Mouse (Mus musculus) CH12.LX (cell line): ENCODE results near the gene Cd3d. TPM values are rescaled to one million over a fixed set of nuclear protein-coding genes. Genes with fewer than 3 reads are reported as not detected.

Experiments
- DNase-seq: peaks from one replicate; pipeline ENCODE4 v3.0.0-alpha.2; 2013; ENCODE audit errors: extremely low read depth
- H3K27ac ChIP-seq: 2 replicates; pipeline ENCODE4 v1.5.1; 2012; ENCODE audit warnings: low read depth, mild to moderate bottlenecking, control low read depth, moderate library complexity; ENCODE audit not compliant: insufficient read depth
- H3K27me3 ChIP-seq: replicated peaks from 2 replicates; pipeline ENCODE3; 2012; ENCODE audit warnings: inconsistent platforms
- H3K36me3 ChIP-seq, 2 experiments: replicated peaks in 1 of 2; 2 replicates each; pipeline versions ENCODE3 to v1.6.1; 2012; ENCODE audit warnings: inconsistent platforms in 1 of 2, low read length in 1 of 2, mild to moderate bottlenecking in 1 of 2, mixed read lengths in 1 of 2, moderate library complexity in 1 of 2; ENCODE audit not compliant: control insufficient read depth in 1 of 2, insufficient read depth in 1 of 2
- H3K4me1 ChIP-seq, 2 experiments: 2 replicates each; pipeline ENCODE4 v1.6.1; 2012; ENCODE audit warnings: inconsistent platforms in 1 of 2, moderate library complexity in 1 of 2; ENCODE audit not compliant: insufficient read depth in 2 of 2, control insufficient read depth in 1 of 2
- H3K4me2 ChIP-seq: 2 replicates; pipeline ENCODE4 v1.6.1; 2012; ENCODE audit warnings: low read depth, mild to moderate bottlenecking, control low read depth; ENCODE audit not compliant: poor library complexity, insufficient read depth, severe bottlenecking
- H3K4me3 ChIP-seq, 3 experiments: fragments of 150-350 bp in 1 of 3; sonication (generic) in 1 of 3; replicated peaks in 1 of 3; 2 replicates each; pipeline versions ENCODE3 to v1.5.1; 2011 to 2012; ENCODE audit warnings: low read depth in 2 of 3, low read length in 2 of 3, mild to moderate bottlenecking in 2 of 3, moderate library complexity in 2 of 3, control low read depth in 1 of 3, improper control_type of control experiment in 1 of 3, inconsistent platforms in 1 of 3, mixed read lengths in 1 of 3; ENCODE audit not compliant: poor library complexity in 1 of 3
- H3K79me2 ChIP-seq: replicated peaks from 2 replicates; pipeline ENCODE4 v1.6.1; 2012; ENCODE audit warnings: mild to moderate bottlenecking, moderate library complexity; ENCODE audit not compliant: control insufficient read depth, poor library complexity, insufficient read depth, severe bottlenecking; ENCODE audit errors: extremely low read depth
- H3K9ac ChIP-seq: 2 replicates; pipeline ENCODE4 v1.6.1; 2012; ENCODE audit warnings: low read depth, mild to moderate bottlenecking, control low read depth, moderate library complexity; ENCODE audit not compliant: insufficient read depth
- H3K9me3 ChIP-seq: replicated peaks from 2 replicates; pipeline ENCODE3; 2012; ENCODE audit warnings: low read length, inconsistent platforms, mixed read lengths
- CHD1 ChIP-seq: IDR thresholded peaks from 2 replicates; pipeline ENCODE4 v1.6.1; 2012; ENCODE audit warnings: low read depth, low read length, improper control_type of control experiment, inconsistent platforms
- CHD2 ChIP-seq: IDR thresholded peaks from 2 replicates; pipeline ENCODE4 v1.6.1; 2011; ENCODE audit warnings: low read length, improper control_type of control experiment
- E2F4 ChIP-seq: IDR thresholded peaks from 2 replicates; pipeline ENCODE4 v1.6.1; 2011; ENCODE audit warnings: low read depth, low read length, improper control_type of control experiment; ENCODE audit not compliant: insufficient replicate concordance
- ELF1 ChIP-seq: IDR thresholded peaks from 2 replicates; pipeline ENCODE4 v1.6.1; 2014; ENCODE audit warnings: low read depth, mild to moderate bottlenecking, inconsistent platforms, low read length, improper control_type of control experiment
- EP300 ChIP-seq: IDR thresholded peaks from 2 replicates; pipeline ENCODE4 v1.6.1; 2011; ENCODE audit warnings: low read length, improper control_type of control experiment
- GABPA ChIP-seq: IDR thresholded peaks from 2 replicates; pipeline ENCODE4 v1.6.1; 2012; ENCODE audit warnings: low read depth, low read length, improper control_type of control experiment, inconsistent platforms; ENCODE audit not compliant: insufficient replicate concordance
- IRF4 ChIP-seq: IDR thresholded peaks from 2 replicates; pipeline ENCODE4 v1.6.1; 2014; ENCODE audit warnings: low read depth, mild to moderate bottlenecking, inconsistent platforms, low read length, improper control_type of control experiment
- JUND ChIP-seq: conservative IDR thresholded peaks from 2 replicates; pipeline ENCODE4 v1.6.1; 2011; ENCODE audit warnings: low read depth, low read length, improper control_type of control experiment
- KAT2A ChIP-seq: IDR thresholded peaks from 2 replicates; pipeline ENCODE4 v1.6.1; 2012; ENCODE audit warnings: low read length, improper control_type of control experiment, inconsistent platforms; ENCODE audit not compliant: insufficient replicate concordance
- MAX ChIP-seq: IDR thresholded peaks from 2 replicates; pipeline ENCODE4 v1.6.1; 2011; ENCODE audit warnings: low read length, improper control_type of control experiment
- MEF2A ChIP-seq: IDR thresholded peaks from 2 replicates; pipeline ENCODE4 v1.6.1; 2014; ENCODE audit warnings: low read depth, mild to moderate bottlenecking, inconsistent platforms, low read length, improper control_type of control experiment, borderline replicate concordance
- MYC ChIP-seq: IDR thresholded peaks from 2 replicates; pipeline ENCODE4 v1.6.1; 2011; ENCODE audit warnings: low read depth, mild to moderate bottlenecking, improper control_type of control experiment, low read length
- PAX5 ChIP-seq: IDR thresholded peaks from 2 replicates; pipeline ENCODE4 v1.6.1; 2012; ENCODE audit warnings: low read length, inconsistent platforms, mixed read lengths
- POLR2AphosphoS2 ChIP-seq: IDR thresholded peaks from 2 replicates; pipeline ENCODE4 v1.6.1; 2011; ENCODE audit warnings: low read depth, low read length, improper control_type of control experiment
- RAD21 ChIP-seq: IDR thresholded peaks from 2 replicates; pipeline ENCODE4 v1.6.1; 2011; ENCODE audit warnings: low read depth, mild to moderate bottlenecking, low read length, improper control_type of control experiment, moderate library complexity
- SIN3A ChIP-seq: IDR thresholded peaks from 2 replicates; pipeline ENCODE4 v1.6.1; 2012; ENCODE audit warnings: low read length, improper control_type of control experiment, inconsistent platforms
- TBP ChIP-seq: conservative IDR thresholded peaks from 2 replicates; pipeline ENCODE4 v1.6.1; 2011; ENCODE audit warnings: low read depth, low read length, improper control_type of control experiment
- TCF12 ChIP-seq: IDR thresholded peaks from 2 replicates; pipeline ENCODE4 v1.6.1; 2014; ENCODE audit warnings: low read depth, mild to moderate bottlenecking, inconsistent platforms, low read length, improper control_type of control experiment
- UBTF ChIP-seq: IDR thresholded peaks from 2 replicates; pipeline ENCODE4 v1.6.1; 2012; ENCODE audit warnings: low read depth, mild to moderate bottlenecking, inconsistent platforms, low read length, improper control_type of control experiment, moderate library complexity
- ZC3H11A ChIP-seq: IDR thresholded peaks from 2 replicates; pipeline ENCODE4 v1.6.1; 2012; ENCODE audit warnings: low read depth, mild to moderate bottlenecking, inconsistent platforms, low read length, improper control_type of control experiment
- ZKSCAN1 ChIP-seq: IDR thresholded peaks from 2 replicates; pipeline ENCODE4 v1.6.1; 2012; ENCODE audit warnings: low read depth, inconsistent platforms, low read length, improper control_type of control experiment, borderline replicate concordance
- ZMIZ1 ChIP-seq: IDR thresholded peaks from 2 replicates; pipeline ENCODE4 v1.6.1; 2012; ENCODE audit warnings: low read depth, mild to moderate bottlenecking, inconsistent platforms, low read length, improper control_type of control experiment
- ZNF384 ChIP-seq: IDR thresholded peaks from 2 replicates; pipeline ENCODE4 v1.6.1; 2012; ENCODE audit warnings: low read depth, low read length, improper control_type of control experiment, inconsistent platforms
- dilution Hi-C: fragments of 300-500 bp; cut with MboI; formaldehyde crosslinking; loops from 2 replicates; pipeline ENCODE4 v1.14.3; 2020; ENCODE audit warnings: low sequenced_read_pairs; ENCODE audit not compliant: extremely low pct_unique_long_range_greater_than_20kb, extremely low pct_ligation_motif_present
- in situ Hi-C: fragments of 300-500 bp; cut with MboI; formaldehyde crosslinking; loops from 3 replicates; pipeline ENCODE4 v1.14.3; 2019; ENCODE audit warnings: low sequenced_read_pairs, low pct_ligation_motif_present, low pct_unique_long_range_greater_than_20kb, mixed read lengths
- polyA plus RNA-seq: library from polyadenylated mRNA; unstranded; fragments of >175 nt; gene quantifications from 2 replicates; pipeline ENCODE4 v1.2.1, GENCODE M21; 2012; ENCODE audit warnings: low read depth; ENCODE audit not compliant: insufficient read length
- total RNA-seq, 2 experiments: library from RNA; depleted of rRNA; stranded (reverse); fragments of 300-350 nt in 1 of 2; fragments of >200 nt in 1 of 2; gene quantifications; 2 replicates each; pipeline ENCODE4 v1.2.3; 2012 to 2014

Cd3d gene
- total and polyA plus RNA-seq, 3 experiments: 0.27 to 5.5 (median 2.6) TPM

DNA sequence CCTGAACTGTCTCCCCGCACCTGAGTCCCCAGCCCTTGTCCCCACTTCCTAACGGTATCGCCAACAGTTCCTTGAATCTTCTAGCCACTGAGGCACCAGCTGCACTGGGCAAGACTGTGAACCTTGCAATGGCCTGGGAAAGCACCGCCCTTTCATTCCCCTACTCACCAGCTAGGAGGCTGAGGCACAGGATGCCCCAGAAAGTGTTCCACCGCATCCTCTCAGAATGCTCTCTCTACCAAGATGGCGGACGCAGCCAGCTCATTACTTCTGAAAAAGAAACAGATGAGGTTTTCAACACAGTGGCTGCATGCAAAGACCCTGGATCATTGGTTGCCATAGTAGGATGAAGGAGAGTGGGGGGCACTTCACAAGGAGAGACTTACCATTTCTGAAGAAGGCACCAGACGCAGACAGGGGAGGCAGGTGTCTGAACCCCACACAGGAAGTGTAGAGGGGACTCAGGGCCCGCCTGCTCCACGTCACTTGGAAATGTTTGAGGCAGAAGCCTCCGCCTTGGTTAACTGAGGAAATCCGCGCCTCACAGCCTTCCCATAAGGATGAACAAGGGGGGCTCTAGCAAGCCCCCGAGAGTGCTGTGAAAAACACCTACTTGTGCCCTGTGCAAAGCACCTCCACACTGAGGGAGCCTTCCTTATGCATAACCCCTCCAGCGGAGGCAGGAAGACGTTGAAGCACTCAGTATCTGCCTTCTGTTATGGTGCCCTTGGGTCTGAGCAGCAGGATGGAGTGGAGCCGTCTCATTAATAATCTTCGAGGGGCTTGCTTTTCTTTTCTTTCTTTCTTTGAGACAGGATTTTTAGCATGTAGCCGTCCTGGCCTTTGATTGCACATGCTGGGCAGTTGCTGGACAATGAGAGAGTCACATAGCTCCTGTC is 27.8 kb downstream of the Cd3d start, which contains the start of gene Cd3e:
Cd3e (minus strand) TSS at position 448 of the 899 bp plus-strand sequence.
- no peak for TF ChIP-seq IRF4
- TF ChIP-seq POLR2AphosphoS2: no peak
- TF ChIP-seq PAX5: no peak
- no peak for TF ChIP-seq ELF1
- TF ChIP-seq JUND: no peak
- no peak for TF ChIP-seq MAX
- TF ChIP-seq MEF2A: no peak
- peaks cover 1% of the 10 kb centered on the region for H3K9me3 ChIP-seq
- in situ Hi-C loops (loop anchor here (5.0 to 25.0 kb wide), 2 partner anchors 37 to 378 kb away; partner anchors contain the start of gene Fxyd2), dilution Hi-C loops (no loop called here)
- H3K9ac ChIP-seq: no peak within 1 kb of the TSS
- DNase-seq: no peak
- H3K4me1 ChIP-seq: peaks cover 15 to 25% of the 10 kb centered on the region in 2 experiments
- H3K27ac ChIP-seq: no peak within 1 kb of the TSS
- H3K4me2 ChIP-seq: no peak within 1 kb of the TSS
- no peak within 1 kb of the TSS for H3K4me3 ChIP-seq
- H3K27me3 ChIP-seq: no peaks in the 10 kb centered on the region
- no peaks in the 10 kb centered on the region for H3K79me2 ChIP-seq
- no peaks in the 10 kb centered on the region for H3K36me3 ChIP-seq

DNA sequence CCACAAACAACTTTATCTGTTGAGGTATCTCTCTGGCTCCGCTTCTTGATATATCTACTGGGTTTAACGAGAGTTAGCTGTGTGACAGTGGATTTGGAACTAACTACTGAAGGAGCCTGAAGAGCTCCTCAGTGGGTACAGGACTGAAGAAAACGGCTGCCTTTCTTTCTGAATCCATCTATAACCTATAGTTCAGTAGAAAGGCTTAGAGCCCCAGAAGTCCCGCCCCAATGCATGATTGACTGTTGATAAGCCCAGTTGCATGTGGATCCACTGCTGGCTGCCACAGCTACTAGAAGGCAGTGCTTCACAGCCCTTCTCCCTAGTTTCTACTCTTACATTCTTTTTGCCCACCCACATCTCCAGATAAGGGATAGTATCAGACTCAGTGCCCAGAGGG is 28.9 kb downstream of the Cd3d start:
- no peak for TF ChIP-seq E2F4
- TF ChIP-seq RAD21: no peak
- TF ChIP-seq TBP: no peak
- no peak for TF ChIP-seq MEF2A
- TF ChIP-seq EP300: no peak
- TF ChIP-seq UBTF: no peak
- TF ChIP-seq ZC3H11A: no peak
- TF ChIP-seq CHD1: no peak
- no peak for TF ChIP-seq ZNF384
- no peak for TF ChIP-seq IRF4
- no peak for TF ChIP-seq MYC
- TF ChIP-seq GABPA: no peak
- TF ChIP-seq SIN3A: no peak
- TF ChIP-seq ELF1: no peak
- no peak for TF ChIP-seq POLR2AphosphoS2
- TF ChIP-seq ZKSCAN1: no peak
- no peak for TF ChIP-seq ZMIZ1
- TF ChIP-seq KAT2A: no peak
- no peak for TF ChIP-seq TCF12
- TF ChIP-seq CHD2: no peak
- DNase-seq: no peak
- H3K4me3 ChIP-seq: no peak overlapping the region
- H3K36me3 ChIP-seq: no peaks in the 10 kb centered on the region
- dilution Hi-C loops (no loop called here), in situ Hi-C loops (loop anchor here (25.0 kb wide), 1 partner anchor 377 kb away; the partner anchor contains the start of gene Fxyd2)
- peaks cover 6% of the 10 kb centered on the region for H3K9me3 ChIP-seq
- peaks cover 15 to 25% of the 10 kb centered on the region in 2 experiments for H3K4me1 ChIP-seq
- H3K4me2 ChIP-seq: no peak overlapping the region
- no peaks in the 10 kb centered on the region for H3K27me3 ChIP-seq
- H3K27ac ChIP-seq: no peak overlapping the region
- no peaks in the 10 kb centered on the region for H3K79me2 ChIP-seq
- no peak overlapping the region for H3K9ac ChIP-seq
